In the genomic region with DNA sequence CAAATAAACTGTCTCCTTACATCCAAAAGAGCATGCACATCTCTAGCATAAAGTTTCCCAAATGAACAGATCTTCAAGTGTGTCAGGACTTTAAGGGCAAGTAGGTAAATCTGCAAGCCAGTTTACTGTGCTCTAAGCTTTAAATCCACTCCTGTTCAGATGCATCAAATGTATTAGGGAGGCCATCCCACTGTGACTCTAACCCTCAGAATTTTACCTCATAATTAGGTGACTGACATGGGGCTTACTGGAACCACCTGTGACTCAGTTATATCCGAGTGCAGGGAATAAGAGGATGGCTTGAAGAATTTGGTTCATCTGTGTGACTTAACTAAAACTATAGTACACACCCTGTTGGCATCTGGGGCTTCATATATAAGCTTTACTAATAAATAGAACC, we compare ENCODE assay signal across 9 mouse cellular contexts. TPM values are rescaled to one million over a fixed set of nuclear protein-coding genes. Genes with fewer than 3 reads are reported as not detected.
DNase-seq lines count a peak whose midpoint lies in the region; ATAC-seq lines count a peak whose summit lies in the region.
"Had no signal": no experiment of that assay in that cellular context is flagged by ENCODE, and none has a peak within 500 bp of the region (broad histone marks: within the 10 kb centered on the region; RNA-seq: fewer than 3 reads in every experiment).

No protein-coding gene starts in this region.

- peaks cover 23% of the 10 kb centered on the region for H3K36me3 ChIP-seq in lung, embryonic 16.5 days (ENCODE audit: control insufficient read depth, insufficient read depth, low read length)
- H3K36me3 ChIP-seq in embryonic facial prominence, embryonic 15.5 days = peaks cover 33% of the 10 kb centered on the region
- peaks cover 10% of the 10 kb centered on the region; the same call in 1 of the 2 replicates for H3K36me3 ChIP-seq in limb, embryonic 11.5 days (ENCODE audit: control insufficient read depth, insufficient read depth, low read length)

- peaks cover 11% of the 10 kb centered on the region for H3K4me1 ChIP-seq in lung, embryonic 16.5 days (replicated peaks; ENCODE audit: control insufficient read depth, insufficient read depth, low read length)
- H3K4me1 ChIP-seq in embryonic facial prominence, embryonic 15.5 days = peaks cover 11% of the 10 kb centered on the region
- 0 out of 2 replicates have a peak, but pooled peaks cover 5% of the 10 kb centered on the region for H3K4me1 ChIP-seq in limb, embryonic 11.5 days (ENCODE audit: control insufficient read depth, insufficient read depth, low read length)

- peak overlapping the region; percentile 88 for H3K9ac ChIP-seq in lung, embryonic 16.5 days (ENCODE audit: low read length)
- H3K9ac ChIP-seq in embryonic facial prominence, embryonic 15.5 days = peak overlapping the region; percentile 90
- peak overlapping the region; percentile 88 for H3K9ac ChIP-seq in limb, embryonic 11.5 days (ENCODE audit: low read length)

- peak overlapping the region; percentile 100 for H3K27ac ChIP-seq in lung, embryonic 16.5 days (ENCODE audit: low read length)
- peak overlapping the region; percentile 100 for H3K27ac ChIP-seq in embryonic facial prominence, embryonic 15.5 days (replicated peaks)
- H3K27ac ChIP-seq in limb, embryonic 11.5 days (replicated peaks; ENCODE audit: low read depth, low read length) = no peak overlapping the region

- ATAC-seq in lung, embryonic 16.5 days (ENCODE audit: low read depth) = no peak
- ATAC-seq in embryonic facial prominence, embryonic 15.5 days (ENCODE audit: insufficient number of reproducible peaks, low FRiP score, low TSS enrichment, low read depth) = no peak
- ATAC-seq in limb, embryonic 11.5 days (ENCODE audit: insufficient number of reproducible peaks, low FRiP score, low TSS enrichment, low read depth) = no peak

- H3K27me3 ChIP-seq in lung, embryonic 16.5 days (ENCODE audit: control insufficient read depth, insufficient read depth, low read depth, low read length) = no peaks in the 10 kb centered on the region
- H3K27me3 ChIP-seq in embryonic facial prominence, embryonic 15.5 days = no peaks in the 10 kb centered on the region
- H3K27me3 ChIP-seq in limb, embryonic 11.5 days (ENCODE audit: control insufficient read depth, insufficient read depth, low read length) = no peaks in the 10 kb centered on the region

- peak overlapping the region; percentile 71 for H3K4me3 ChIP-seq in lung, embryonic 16.5 days (ENCODE audit: low read length)
- H3K4me3 ChIP-seq in embryonic facial prominence, embryonic 15.5 days (replicated peaks) = peak overlapping the region; percentile 88
- H3K4me3 ChIP-seq in limb, embryonic 11.5 days (ENCODE audit: low read depth, low read length) = peak overlapping the region; percentile 72

- 7% methylated on average over 1 of the region's 1 CpGs for WGBS in lung, embryonic 16.5 days
- WGBS in embryonic facial prominence, embryonic 15.5 days = 13% methylated on average over 1 of the region's 1 CpGs
- 38% methylated on average over 1 of the region's 1 CpGs for WGBS in limb, embryonic 11.5 days

- H3K4me2 ChIP-seq in lung, embryonic 16.5 days (ENCODE audit: low read depth, low read length) = peak overlapping the region; percentile 77
- peak overlapping the region; percentile 60 for H3K4me2 ChIP-seq in embryonic facial prominence, embryonic 15.5 days (replicated peaks)
- peak overlapping the region; percentile 65 for H3K4me2 ChIP-seq in limb, embryonic 11.5 days (ENCODE audit: low read depth, severe bottlenecking)

- no peaks in the 10 kb centered on the region for H3K9me3 ChIP-seq in lung, embryonic 16.5 days (ENCODE audit: control insufficient read depth, low read length)
- H3K9me3 ChIP-seq in embryonic facial prominence, embryonic 15.5 days (replicated peaks) = no peaks in the 10 kb centered on the region
- no peaks in the 10 kb centered on the region for H3K9me3 ChIP-seq in limb, embryonic 11.5 days (ENCODE audit: control insufficient read depth, low read length)

- no peak for DNase-seq in lung, postnatal 14 days
- DNase-seq in limb, embryonic 11.5 days (ENCODE audit: low spot score) = no peak
- peak; percentile 5 for DNase-seq in retina, postnatal 1 day
- no peak for DNase-seq in layer of hippocampus, postnatal 14 days (ENCODE audit: low spot score in 2 of 2)
- no peak for DNase-seq in gastrocnemius, postnatal 36 days
- DNase-seq in kidney, postnatal 25 days = no peak
- DNase-seq: cerebellum, adult 9-11 months had no signal

- intact Hi-C loops in gastrocnemius, postnatal 36 days (cut with DNase I) = no loop called here

RNA-seq across cellular contexts. Expression of gene Tor1aip2, which starts 0.5 kb away (rescaled TPM):
- 102 and 104 TPM in 2 replicates for polyA plus RNA-seq in lung, embryonic 16.5 days (2015; fragmentation: Nextera tagmentation; extraction: Ambion mirVana)
- polyA plus RNA-seq in embryonic facial prominence, embryonic 15.5 days (2015; fragmentation: Nextera tagmentation; extraction: Ambion mirVana) = 113 TPM in 2 replicates
- 130 and 136 TPM in 2 replicates for polyA plus RNA-seq in limb, embryonic 11.5 days (2014; fragmentation: Nextera tagmentation; extraction: Ambion mirVana)
- total RNA-seq in layer of hippocampus, postnatal 14 days (2021) = 10 to 100 TPM; 60.8 to 69.9 TPM
- 10 to 100 TPM; 47.8 to 48.3 TPM for total RNA-seq in gastrocnemius, postnatal 36 days (2021)

RNA-seq across cellular contexts. Expression of gene Tor1aip1, which starts 1.6 kb away (rescaled TPM):
- 36.8 and 37.6 TPM in 2 replicates for polyA plus RNA-seq in lung, embryonic 16.5 days (2015; fragmentation: Nextera tagmentation; extraction: Ambion mirVana)
- 45.1 and 47.8 TPM in 2 replicates for polyA plus RNA-seq in embryonic facial prominence, embryonic 15.5 days (2015; fragmentation: Nextera tagmentation; extraction: Ambion mirVana)
- 42.3 and 44.7 TPM in 2 replicates for polyA plus RNA-seq in limb, embryonic 11.5 days (2014; fragmentation: Nextera tagmentation; extraction: Ambion mirVana)
- 10 to 100 TPM; 29.2 TPM for total RNA-seq in layer of hippocampus, postnatal 14 days (2021)
- 100 to 1,000 TPM in 1 of 2 experiments, 10 to 100 TPM in 1; 88.8 to 105 TPM for total RNA-seq in gastrocnemius, postnatal 36 days (2021)
